Mouse (Mus musculus): ENCODE measurements around the gene Itln1.

Itln1 gene

GRCm38 (mm10) chr1:171535194-171535593 is at the start of gene Itln1:
Itln1 (minus strand) TSS chr1:171535294.
- DNase-seq (ENCODE audit: extremely low spot score, low read depth, low spot score): no peak

GRCm38 (mm10) chr1:171584584-171584983 is 49.5 kb upstream of the Itln1 start:
- DNase-seq (ENCODE audit: extremely low spot score, low read depth, low spot score): no peak

GRCm38 (mm10) chr1:171577168-171577567 is 42.1 kb upstream of the Itln1 start:
- no peak for DNase-seq (ENCODE audit: extremely low spot score, low read depth, low spot score)

- no peak for DNase-seq (ENCODE audit: extremely low spot score, low read depth, low spot score)
Measured at GRCm38 (mm10) chr1:171568436-171568835, 33.3 kb upstream of the Itln1 start.

- peak; percentile 58 for DNase-seq (ENCODE audit: extremely low spot score, low read depth, low spot score)
Measured at GRCm38 (mm10) chr1:171566777-171567176, 31.7 kb upstream of the Itln1 start.

- DNase-seq (ENCODE audit: extremely low spot score, low read depth, low spot score): no peak
Measured at GRCm38 (mm10) chr1:171565888-171566287, 30.8 kb upstream of the Itln1 start.

GRCm38 (mm10) chr1:171564247-171564646 is 29.2 kb upstream of the Itln1 start:
- DNase-seq (ENCODE audit: extremely low spot score, low read depth, low spot score): peak; percentile 64

GRCm38 (mm10) chr1:171563042-171563441 is 27.9 kb upstream of the Itln1 start:
- DNase-seq (ENCODE audit: extremely low spot score, low read depth, low spot score): no peak

GRCm38 (mm10) chr1:171561639-171562225 is 26.6 kb upstream of the Itln1 start:
- no peak for DNase-seq (ENCODE audit: extremely low spot score, low read depth, low spot score)

- no peak for DNase-seq (ENCODE audit: extremely low spot score, low read depth, low spot score)
Measured at GRCm38 (mm10) chr1:171561200-171561599, 26.1 kb upstream of the Itln1 start.

GRCm38 (mm10) chr1:171560262-171560661 is 25.2 kb upstream of the Itln1 start:
- no peak for DNase-seq (ENCODE audit: extremely low spot score, low read depth, low spot score)

GRCm38 (mm10) chr1:171558898-171559297 is 23.8 kb upstream of the Itln1 start, which contains the start of gene Cd244a:
Cd244a (plus strand) TSS chr1:171559193.
- DNase-seq (ENCODE audit: extremely low spot score, low read depth, low spot score): no peak

GRCm38 (mm10) chr1:171558407-171558806 is 23.3 kb upstream of the Itln1 start:
- no peak for DNase-seq (ENCODE audit: extremely low spot score, low read depth, low spot score)

GRCm38 (mm10) chr1:171556366-171556765 is 21.3 kb upstream of the Itln1 start:
- no peak for DNase-seq (ENCODE audit: extremely low spot score, low read depth, low spot score)

GRCm38 (mm10) chr1:171553359-171554341 is 18.6 kb upstream of the Itln1 start:
- DNase-seq (ENCODE audit: extremely low spot score, low read depth, low spot score): no peak

GRCm38 (mm10) chr1:171552230-171552629 is 17.1 kb upstream of the Itln1 start:
- DNase-seq (ENCODE audit: extremely low spot score, low read depth, low spot score): no peak

- DNase-seq (ENCODE audit: extremely low spot score, low read depth, low spot score): no peak
Measured at GRCm38 (mm10) chr1:171551326-171551725, 16.2 kb upstream of the Itln1 start.

- DNase-seq (ENCODE audit: extremely low spot score, low read depth, low spot score): no peak
Measured at GRCm38 (mm10) chr1:171540694-171541093, 5.6 kb upstream of the Itln1 start.

GRCm38 (mm10) chr1:171534557-171534956 is 537 bp downstream of the Itln1 start:
- no peak for DNase-seq (ENCODE audit: extremely low spot score, low read depth, low spot score)

- no peak for DNase-seq (ENCODE audit: extremely low spot score, low read depth, low spot score)
Measured at GRCm38 (mm10) chr1:171532830-171533229, 2.3 kb downstream of the Itln1 start.

- DNase-seq (ENCODE audit: extremely low spot score, low read depth, low spot score): no peak
Measured at GRCm38 (mm10) chr1:171531367-171531766, 3.7 kb downstream of the Itln1 start.

GRCm38 (mm10) chr1:171515557-171515956 is 19.5 kb downstream of the Itln1 start:
- DNase-seq (ENCODE audit: extremely low spot score, low read depth, low spot score): no peak

Measured in hindlimb bud, embryonic 11.5 days (tissue).